Mouse (Mus musculus): ENCODE results near the gene Gstp2.

DNA sequence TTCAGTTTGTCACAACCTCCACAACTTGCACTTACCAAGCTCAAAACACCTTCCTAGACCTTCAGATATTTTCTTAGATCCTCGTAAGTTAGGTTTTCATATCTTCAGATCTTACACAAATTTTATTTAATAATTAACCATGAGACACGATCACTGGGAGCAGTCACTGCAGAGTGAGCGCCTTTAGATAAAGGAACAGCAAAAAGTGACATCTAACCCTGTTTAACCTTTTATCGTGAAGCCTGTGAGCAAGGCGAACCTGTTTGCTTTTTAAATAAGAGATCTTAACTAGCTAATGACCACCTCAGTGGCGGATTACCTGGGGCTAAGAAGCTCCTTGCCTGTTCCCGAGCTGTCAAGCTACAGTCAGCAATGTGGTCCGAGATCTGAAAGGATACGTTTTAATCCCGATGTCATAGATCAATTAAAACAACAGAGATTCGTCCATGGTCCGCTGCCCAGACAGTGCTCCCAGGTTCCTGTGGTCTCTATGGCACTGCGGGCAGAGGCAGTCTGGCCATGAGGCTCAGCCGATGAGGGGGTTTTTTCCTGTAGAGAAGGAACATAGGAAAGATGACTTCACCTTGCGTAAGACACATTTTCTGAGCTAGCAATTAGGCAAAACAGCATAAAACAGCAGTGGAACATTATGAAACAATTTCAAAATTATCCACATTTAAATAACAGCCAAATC, 23.0 kb upstream of the Gstp2 start:
- no peak for TF ChIP-seq POLR2A (IDR thresholded peaks at IDR 0.05; ENCODE audit: insufficient read length, low read depth)
- TF ChIP-seq MYOD1 (IDR thresholded peaks at IDR 0.05; ENCODE audit: control insufficient read depth in 1 of 3, insufficient read length in 2 of 3, low read depth in 2 of 3): no peak
- no peak for TF ChIP-seq TCF3 (IDR thresholded peaks at IDR 0.05; ENCODE audit: insufficient read length, low read depth)
- no peak for TF ChIP-seq USF1 (IDR thresholded peaks at IDR 0.05; ENCODE audit: low read depth)
- TF ChIP-seq MAX (IDR thresholded peaks at IDR 0.05; ENCODE audit: low read depth): no peak
- no peak for TF ChIP-seq TCF12 (IDR thresholded peaks at IDR 0.05; ENCODE audit: insufficient read depth, poor library complexity, severe bottlenecking)
- TF ChIP-seq MYOG (IDR thresholded peaks at IDR 0.05; ENCODE audit: control insufficient read depth in 1 of 3, insufficient read depth in 1 of 3, insufficient read length in 2 of 3, low read depth in 2 of 3): no peak
- TF ChIP-seq CEBPB (IDR thresholded peaks at IDR 0.05; ENCODE audit: insufficient read depth, poor library complexity, severe bottlenecking): no peak
- TF ChIP-seq E2F4 (IDR thresholded peaks at IDR 0.05; ENCODE audit: insufficient read depth): no peak
- TF ChIP-seq SRF (IDR thresholded peaks at IDR 0.05; ENCODE audit: control insufficient read depth, insufficient read length, low read depth): no peak

Measured in myocyte (in vitro differentiated cells).